Mouse (Mus musculus) small intestine, adult 2 months (tissue): Measurements from ENCODE around the gene Nup210l. TPM values are rescaled to one million over a fixed set of nuclear protein-coding genes. Genes with fewer than 3 reads are reported as not detected.

Source experiments
- H3K27ac ChIP-seq: fragments of 200-500 bp; 2 replicates; pipeline ENCODE4 v1.5.1; 2012; ENCODE audit warnings: low read depth, low read length, control low read depth, inconsistent platforms; ENCODE audit not compliant: insufficient read depth
- H3K27me3 ChIP-seq: fragments of 200-500 bp; 2 replicates; pipeline ENCODE4 v1.6.1; 2012; ENCODE audit warnings: mild to moderate bottlenecking, moderate library complexity, low read length, inconsistent platforms; ENCODE audit not compliant: control insufficient read depth, insufficient read depth
- H3K36me3 ChIP-seq: fragments of 200-500 bp; 2 replicates; pipeline ENCODE4 v1.6.1; 2012; ENCODE audit warnings: mild to moderate bottlenecking, low read length, control low read depth, inconsistent platforms; ENCODE audit not compliant: control insufficient read depth, insufficient read depth
- H3K4me1 ChIP-seq: fragments of 200-500 bp; 2 replicates; pipeline ENCODE4 v1.6.1; 2012; ENCODE audit warnings: low read length, inconsistent platforms, mixed read lengths; ENCODE audit not compliant: control insufficient read depth, insufficient read depth, insufficient read length
- H3K4me3 ChIP-seq: fragments of 200-500 bp; 2 replicates; pipeline ENCODE4 v1.5.1; 2012; ENCODE audit warnings: low read depth, mild to moderate bottlenecking, control low read depth, inconsistent platforms, low read length, moderate library complexity
- CTCF ChIP-seq: fragments of 200-500 bp; IDR thresholded peaks from 2 replicates; pipeline ENCODE4 v1.5.1; 2012; ENCODE audit warnings: low read depth, mild to moderate bottlenecking, control low read depth, inconsistent platforms, low read length, moderate library complexity, mixed read lengths; ENCODE audit not compliant: insufficient replicate concordance, insufficient read length; ENCODE audit errors: extremely low read depth
- POLR2A ChIP-seq: fragments of 200-500 bp; IDR thresholded peaks from 2 replicates; pipeline ENCODE4 v1.6.1; 2012; ENCODE audit warnings: low read depth, mild to moderate bottlenecking, control low read depth, inconsistent platforms, low read length, moderate library complexity
- WGBS: fragments of 180-500 bp; shearing (Covaris S2); methylation state at CpG from one replicate; pipeline ENCODE4 v1.1.7; 2018; 5-methylcytosine and 5-hydroxymethylcytosine counted together
- polyA plus RNA-seq: library from polyadenylated mRNA; depleted of rRNA; stranded (reverse); fragments of >200 nt; gene quantifications from 2 replicates; pipeline ENCODE4 v1.2.3, GENCODE M21; 2012; rRNA removed

Nup210l gene
- 0.10 and 0.15 TPM in 2 replicates for polyA plus RNA-seq

DNA sequence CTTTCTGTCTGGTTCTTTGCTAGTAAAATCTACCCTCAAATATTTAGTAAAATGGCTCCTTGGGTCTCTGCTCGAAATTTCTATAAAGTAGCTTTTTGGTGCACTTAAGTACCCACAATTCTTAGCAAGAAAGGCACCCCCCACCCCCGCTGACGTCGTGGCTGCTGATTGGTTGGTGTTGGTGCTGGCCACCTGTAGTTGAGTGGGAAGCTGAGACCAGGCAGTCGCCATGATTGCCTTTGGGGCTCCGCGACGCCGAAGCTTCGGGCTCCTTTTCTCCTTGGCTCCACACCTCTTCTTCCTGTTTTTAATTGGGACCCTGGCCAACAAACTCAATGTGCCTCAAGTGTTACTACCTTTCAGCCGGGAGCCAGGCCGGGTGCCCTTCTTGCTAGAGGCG, at the start of gene Nup210l:
Nup210l (plus strand) TSS at position 195 of the 400 bp plus-strand sequence.
- TF ChIP-seq POLR2A (no peak), CTCF (no peak)

GRCm38 (mm10) chr3:90061549-90061948, 42.4 kb upstream of the Nup210l start:
- H3K4me1 ChIP-seq: no peaks in the 10 kb centered on the region
- 88% methylated on average over 6 of the region's 6 CpGs for whole genome bisulfite sequencing
- TF ChIP-seq CTCF: no peak
- no peaks in the 10 kb centered on the region for H3K27me3 ChIP-seq
- H3K27ac ChIP-seq: no peak overlapping the region
- no peak overlapping the region for H3K4me3 ChIP-seq
- H3K36me3 ChIP-seq: peaks cover 42% of the 10 kb centered on the region

More for the DNA sequence above, at the start of gene Nup210l:
- no peak within 1 kb of the TSS for H3K27ac ChIP-seq
- H3K4me3 ChIP-seq: no peak within 1 kb of the TSS
- H3K4me1 ChIP-seq: peaks cover 5% of the 10 kb centered on the region; the same call in 1 of the 2 replicates
- peaks cover 12% of the 10 kb centered on the region for H3K36me3 ChIP-seq
- 80% methylated on average over 13 of the region's 13 CpGs for WGBS
- no peaks in the 10 kb centered on the region for H3K27me3 ChIP-seq

DNA sequence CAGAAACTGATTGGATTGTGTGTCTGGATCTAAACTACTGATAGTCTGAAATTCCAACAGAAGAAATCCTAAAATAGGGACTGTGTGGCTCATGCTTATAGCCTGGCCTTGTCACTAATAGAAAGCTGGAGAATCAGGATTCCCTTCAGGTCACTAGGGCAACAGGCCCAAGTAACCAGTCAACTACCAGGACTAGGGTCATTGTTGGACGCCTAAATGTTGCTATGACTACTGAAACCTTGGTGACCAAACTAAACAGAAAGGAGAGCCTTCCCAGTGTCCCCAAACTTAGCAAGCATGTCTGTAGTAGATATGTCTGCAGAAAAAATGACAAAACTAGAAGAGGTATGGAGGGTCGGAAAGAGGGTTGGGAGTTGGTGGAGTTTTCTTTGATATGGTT, 41.4 kb upstream of the Nup210l start:
- 63% methylated on average over 2 of the region's 2 CpGs for WGBS
- Histone ChIP-seq H3K27ac (no peak overlapping the region), H3K4me1 (no peaks in the 10 kb centered on the region), H3K36me3 (peaks cover 36% of the 10 kb centered on the region), H3K27me3 (no peaks in the 10 kb centered on the region), H3K4me3 (no peak overlapping the region)
- no peak for TF ChIP-seq POLR2A
- TF ChIP-seq CTCF: no peak

GRCm38 (mm10) chr3:90064383-90064782, 39.5 kb upstream of the Nup210l start:
- H3K36me3 ChIP-seq: peaks cover 29% of the 10 kb centered on the region
- 81% methylated on average over 3 of the region's 3 CpGs for WGBS
- TF ChIP-seq POLR2A (no peak), CTCF (no peak)
- H3K4me1 ChIP-seq: no peaks in the 10 kb centered on the region
- H3K27me3 ChIP-seq: no peaks in the 10 kb centered on the region
- H3K27ac ChIP-seq: no peak overlapping the region
- no peak overlapping the region for H3K4me3 ChIP-seq

DNA sequence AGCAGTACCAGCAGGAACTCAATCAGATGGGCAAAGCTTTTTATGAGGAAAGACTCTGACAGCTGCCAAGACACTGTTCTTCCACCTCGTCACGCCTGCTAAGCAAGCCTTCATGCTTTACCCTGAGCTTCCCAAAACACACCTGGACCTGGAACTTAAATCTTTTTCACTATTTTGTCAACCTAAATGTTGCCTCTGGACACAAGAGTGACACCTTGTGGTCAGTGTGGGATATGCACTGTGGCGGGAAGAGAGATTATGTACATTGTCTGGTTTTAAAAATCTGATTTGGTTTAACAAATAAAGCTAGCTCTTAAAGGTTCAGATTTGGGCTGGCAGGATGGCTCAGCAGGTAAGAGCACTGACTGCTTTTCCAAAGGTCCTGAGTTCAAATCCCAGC, 38.4 kb upstream of the Nup210l start:
- Histone ChIP-seq H3K4me1 (no peaks in the 10 kb centered on the region), H3K27me3 (no peaks in the 10 kb centered on the region), H3K36me3 (peaks cover 22% of the 10 kb centered on the region), H3K27ac (no peak overlapping the region), H3K4me3 (no peak overlapping the region)
- TF ChIP-seq CTCF (peak; percentile 52; the same call in 1 of the 2 replicates), POLR2A (no peak)
- WGBS: 30% methylated on average over 3 of the region's 3 CpGs

- H3K27me3 ChIP-seq: no peaks in the 10 kb centered on the region
- H3K4me3 ChIP-seq: no peak overlapping the region
- no peaks in the 10 kb centered on the region for H3K4me1 ChIP-seq
- H3K36me3 ChIP-seq: peaks cover 4% of the 10 kb centered on the region; the same call in 1 of the 2 replicates
- WGBS: 74% methylated on average over 4 of the region's 4 CpGs
- TF ChIP-seq POLR2A (no peak), CTCF (no peak)
- no peak overlapping the region for H3K27ac ChIP-seq
Measured at GRCm38 (mm10) chr3:90067851-90068250, 36.1 kb upstream of the Nup210l start.

DNA sequence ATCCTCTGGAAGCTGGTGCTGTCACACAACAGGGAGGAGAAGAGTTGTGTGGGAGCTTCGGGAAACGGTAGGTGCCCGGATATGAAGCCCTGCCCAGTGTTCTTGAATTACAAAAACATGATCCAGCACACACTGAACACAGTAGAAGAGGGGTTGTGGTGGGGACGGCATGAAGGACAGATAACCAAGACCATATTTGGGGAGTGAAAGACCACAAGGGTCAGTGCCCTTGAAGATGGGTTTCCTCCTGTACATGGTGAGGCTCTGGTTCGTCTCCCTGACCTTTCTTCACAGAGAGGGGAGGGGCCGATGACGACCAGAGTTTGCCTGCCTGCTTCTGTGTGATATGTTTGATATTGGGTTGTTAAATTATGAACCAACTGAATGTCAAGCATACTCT, 34.2 kb upstream of the Nup210l start:
- no peaks in the 10 kb centered on the region for H3K36me3 ChIP-seq
- TF ChIP-seq POLR2A: no peak
- TF ChIP-seq CTCF: no peak
- no peak overlapping the region for H3K4me3 ChIP-seq
- WGBS: 63% methylated on average over 7 of the region's 7 CpGs
- no peak overlapping the region for H3K27ac ChIP-seq
- no peaks in the 10 kb centered on the region for H3K4me1 ChIP-seq
- H3K27me3 ChIP-seq: no peaks in the 10 kb centered on the region
